Mouse (Mus musculus): ENCODE results near the gene Dok3.

DNA sequence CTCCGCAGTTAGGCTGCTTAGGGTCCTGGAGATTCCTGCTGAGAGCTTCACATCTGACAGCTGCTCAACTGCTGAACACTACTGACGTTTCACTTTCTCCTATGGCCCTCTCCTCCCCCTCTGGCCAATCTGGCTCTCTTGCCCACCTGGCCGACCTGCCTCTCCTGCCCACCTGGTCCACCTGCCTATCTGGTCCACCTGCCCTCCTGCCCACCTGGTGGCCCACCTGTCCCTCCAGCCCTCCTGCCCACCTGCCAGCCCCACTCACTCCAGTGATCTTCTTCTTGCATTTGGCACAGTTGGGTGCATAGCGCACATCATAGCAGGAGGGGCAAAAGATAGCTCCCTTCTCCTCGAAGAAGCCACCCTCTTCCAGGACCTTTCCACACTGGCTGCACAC is 24.7 kb downstream of the Dok3 start:
- TF ChIP-seq POLR2A (IDR thresholded peaks at IDR 0.05; ENCODE audit: borderline replicate concordance, extremely low read depth, low read depth, low read length) (no peak), CTCF (IDR thresholded peaks at IDR 0.05; ENCODE audit: insufficient read depth, low read length) (no peak)

Measured in lung, adult 2 months (tissue).